Mouse (Mus musculus): ENCODE measurements around the gene Nlrc4.

Gene Nlrc4

DNA sequence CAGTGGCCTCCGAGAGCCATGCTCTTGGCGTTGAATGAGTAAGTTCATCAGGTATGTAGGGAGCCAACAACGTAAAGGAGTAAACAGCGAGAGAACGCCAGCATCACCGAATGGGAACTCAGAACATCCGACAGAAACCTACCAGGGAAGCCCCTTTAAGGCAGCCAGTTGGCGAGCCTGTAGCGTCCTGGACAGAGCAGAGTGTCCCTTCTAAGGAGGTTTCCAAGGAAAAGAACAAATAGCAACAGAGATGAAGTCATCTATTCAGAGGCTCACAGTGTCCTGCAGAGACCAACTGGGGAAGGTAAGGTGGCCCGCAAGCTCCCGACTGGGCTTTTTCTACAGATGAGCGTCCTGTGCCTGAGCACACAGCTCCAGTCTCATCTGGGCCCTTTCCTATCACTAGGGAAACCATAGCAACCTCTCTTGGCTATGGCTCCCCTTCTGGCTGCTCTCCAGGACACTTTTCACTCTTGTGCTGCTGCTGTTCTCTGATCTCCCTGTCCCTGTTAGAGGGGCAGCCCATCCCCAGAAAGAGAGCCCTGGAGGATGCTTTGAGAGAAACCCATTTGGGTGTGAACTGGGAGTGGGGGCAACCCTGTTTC lies 34.4 kb downstream of the Nlrc4 start:
- DNase-seq, result no peak

- DNase-seq, result no peak
Observed at GRCm38 (mm10) chr17:74420656-74421055, 38.3 kb downstream of the Nlrc4 start.

- DNase-seq, result no peak
Observed at GRCm38 (mm10) chr17:74418171-74418570, 40.8 kb downstream of the Nlrc4 start.

DNA sequence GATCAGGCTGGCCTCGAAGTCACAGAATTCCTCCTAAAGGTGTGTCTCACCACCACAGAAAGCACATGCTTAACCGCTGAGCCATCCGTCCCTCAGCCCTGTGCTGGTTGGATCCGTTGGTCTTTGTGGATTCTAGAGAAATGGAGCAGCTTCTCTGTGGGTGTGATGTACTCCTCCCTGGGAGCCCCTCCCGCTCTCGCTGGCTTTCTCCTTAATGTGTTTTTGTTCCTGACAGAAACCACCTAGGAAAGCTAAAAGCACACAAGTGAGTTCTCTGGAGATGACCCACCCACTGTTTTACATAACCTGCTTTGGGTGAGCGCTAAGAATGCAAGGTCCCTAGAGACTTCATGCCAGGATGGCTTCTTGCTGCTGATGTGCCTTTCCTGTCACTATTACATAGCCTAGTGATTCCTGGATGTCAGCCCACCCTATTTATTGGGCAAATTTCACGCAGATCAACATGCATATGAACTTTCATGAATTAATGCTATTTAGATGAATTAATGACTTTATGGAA lies 42.0 kb downstream of the Nlrc4 start:
- no peak for DNase-seq

GRCm38 (mm10) chr17:74414671-74415070 lies 44.3 kb downstream of the Nlrc4 start:
- no peak for DNase-seq

DNA sequence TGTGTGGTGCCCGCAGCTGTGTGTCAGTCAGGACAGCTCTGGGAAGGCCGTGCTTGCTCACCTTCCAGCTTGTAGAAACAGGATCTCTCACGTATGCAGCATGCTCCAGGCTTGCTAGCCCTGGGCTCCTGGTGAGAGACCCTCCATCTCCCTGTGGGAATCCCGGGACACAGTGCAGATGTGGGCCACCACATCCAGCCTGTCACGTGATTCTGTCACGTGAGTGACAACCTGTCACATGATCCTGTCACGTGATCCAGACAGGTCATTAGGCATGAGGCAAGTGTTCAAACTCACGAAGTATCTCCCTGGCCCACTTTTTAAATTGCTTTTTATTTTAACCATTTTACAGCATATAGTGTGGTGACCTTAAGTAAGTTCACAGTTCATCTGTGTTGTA lies 45.6 kb downstream of the Nlrc4 start:
- DNase-seq, result no peak

GRCm38 (mm10) chr17:74409722-74410121 lies 49.2 kb downstream of the Nlrc4 start:
- DNase-seq, result no peak

DNA sequence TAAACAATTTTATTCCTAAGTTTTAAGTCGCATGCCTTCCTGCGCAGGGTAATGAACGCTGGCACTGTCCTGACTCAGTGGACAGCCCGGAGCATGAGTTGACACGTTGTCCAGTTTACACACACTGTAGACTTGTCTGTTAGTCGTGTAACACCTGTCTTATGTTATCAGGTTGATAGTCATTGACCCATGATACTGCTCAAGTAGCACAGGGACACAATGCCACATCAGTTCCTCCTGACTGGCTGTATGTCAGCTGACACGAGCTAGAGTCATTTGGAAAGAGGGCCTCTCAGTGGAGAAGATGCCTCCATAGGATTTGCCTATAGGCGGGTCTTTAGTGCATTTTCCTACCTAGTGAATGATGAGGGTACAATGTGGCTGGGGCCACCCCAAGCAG lies 52.5 kb downstream of the Nlrc4 start:
- DNase-seq, result no peak

- DNase-seq, result peak in 1 of 2 experiments; percentile 10
Observed at GRCm38 (mm10) chr17:74402486-74403222, 56.3 kb downstream of the Nlrc4 start.

GRCm38 (mm10) chr17:74397173-74397572 lies 61.8 kb downstream of the Nlrc4 start:
- DNase-seq, result no peak

- no peak for DNase-seq
Observed at GRCm38 (mm10) chr17:74396766-74397165, 62.2 kb downstream of the Nlrc4 start.

DNA sequence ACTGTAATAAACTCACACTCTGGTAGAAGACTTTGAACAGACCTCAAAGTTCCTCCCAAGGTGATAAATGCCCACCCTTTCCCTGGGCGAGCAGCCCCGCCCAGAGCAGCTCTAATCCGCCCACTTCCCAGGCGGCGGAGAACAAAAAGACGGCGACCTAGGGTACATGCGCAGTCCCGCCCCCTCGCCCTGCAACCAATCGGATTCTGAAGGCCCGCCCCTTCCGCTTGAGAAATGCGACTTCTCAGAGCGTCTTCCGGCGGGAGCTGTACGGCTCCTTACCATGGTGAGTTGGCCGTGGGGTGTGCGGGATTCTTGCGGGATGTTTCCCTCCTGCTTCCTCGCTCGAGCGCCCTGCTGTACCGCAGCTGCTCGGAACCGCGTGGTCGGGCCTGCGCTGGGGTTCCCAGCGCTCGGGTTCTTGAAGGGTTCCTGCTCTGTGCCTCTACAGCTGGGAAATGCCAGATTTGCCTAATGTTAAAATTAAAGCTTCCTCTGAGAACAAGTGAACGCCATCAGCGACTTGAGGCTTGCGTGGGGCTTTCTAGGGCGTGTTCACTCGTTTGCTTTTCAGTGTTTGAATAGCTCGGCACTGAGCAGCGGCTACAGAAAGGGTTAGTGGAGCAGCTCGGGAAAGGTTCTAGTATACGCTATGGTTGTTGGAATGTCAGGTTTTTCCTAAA lies 63.4 kb downstream of the Nlrc4 start, which contains the start of gene Slc30a6:
Slc30a6 (plus strand) TSS at position 226 of the 683 bp plus-strand sequence.
- peak; percentile 98 to 99 for DNase-seq

- DNase-seq, result no peak
Observed at GRCm38 (mm10) chr17:74394855-74395254, 64.1 kb downstream of the Nlrc4 start.

DNA sequence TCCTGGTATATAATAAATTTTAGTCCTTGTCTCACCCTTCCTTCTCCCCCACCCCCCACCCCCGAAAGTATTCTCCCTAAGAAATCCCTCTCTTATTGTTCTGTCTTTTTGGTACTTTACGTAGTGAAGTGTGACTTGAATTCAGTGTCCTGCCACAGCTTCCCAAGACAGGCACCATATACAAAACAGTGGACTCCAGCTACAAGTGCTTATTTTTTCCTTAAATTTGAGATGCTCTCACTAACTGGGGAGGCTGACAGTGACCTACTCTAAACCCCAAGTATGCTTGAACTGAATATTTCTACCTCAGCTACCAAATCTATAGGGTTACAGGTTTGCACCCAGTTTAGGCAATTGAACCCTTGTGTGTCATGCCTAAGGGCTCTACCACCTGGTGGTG lies 64.6 kb downstream of the Nlrc4 start:
- DNase-seq, result no peak

- DNase-seq, result no peak
Observed at GRCm38 (mm10) chr17:74389847-74390246, 69.1 kb downstream of the Nlrc4 start.

DNA sequence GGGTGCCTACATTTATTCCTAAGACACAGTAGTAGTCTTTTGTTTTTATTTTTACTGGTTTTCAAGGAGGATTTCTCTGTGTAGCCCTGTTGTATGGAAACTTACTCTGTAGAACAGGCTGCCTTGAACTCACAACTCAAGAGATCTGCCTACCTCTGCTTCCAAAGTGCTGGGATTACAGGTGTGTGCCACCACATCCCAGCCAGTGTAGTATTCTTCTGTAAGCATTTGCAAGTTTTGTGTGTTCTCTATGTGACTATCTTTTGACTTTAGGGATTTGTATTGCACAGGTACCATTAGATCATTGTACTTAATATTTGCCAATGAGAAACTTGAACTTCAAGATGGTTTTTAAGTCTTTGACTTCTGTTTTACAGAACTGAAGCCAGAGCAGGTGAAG lies 72.3 kb downstream of the Nlrc4 start:
- DNase-seq, result no peak

DNA sequence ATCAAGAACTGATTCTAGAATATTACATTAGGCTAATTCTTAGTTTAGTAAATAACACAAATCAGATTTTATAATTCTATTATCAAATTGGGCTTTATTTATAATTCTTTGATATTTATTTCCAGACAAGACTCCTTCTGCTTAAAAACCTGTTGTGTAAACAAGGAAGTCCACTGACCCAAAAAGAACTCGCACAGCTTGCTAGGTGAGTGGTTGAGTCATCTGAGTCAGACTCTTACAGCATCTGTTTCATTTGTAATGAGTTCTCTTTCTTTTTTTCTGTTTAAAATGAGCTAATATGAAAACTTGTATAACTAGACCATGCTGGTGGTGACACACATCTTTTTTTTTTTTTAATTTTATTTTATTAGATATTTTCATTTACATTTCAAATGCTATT lies 82.0 kb downstream of the Nlrc4 start:
- no peak for DNase-seq

Data from kidney, postnatal 4 days (tissue).